Mouse (Mus musculus) monocyte, adult 2 months (primary cell): ENCODE measurements around the gene Tspan8.
"Not testable (repeated sequence)": the region's sequence is repeated elsewhere in the genome, so short reads cannot be mapped to it uniquely, and the experiment has no call there.

Experiments used
- DNase-seq, 2 experiments: peaks; one replicate each; pipeline ENCODE4 v3.0.0; 2022; ENCODE audit warnings: low spot score in 2 of 2, low read depth in 1 of 2

Gene Tspan8

DNA sequence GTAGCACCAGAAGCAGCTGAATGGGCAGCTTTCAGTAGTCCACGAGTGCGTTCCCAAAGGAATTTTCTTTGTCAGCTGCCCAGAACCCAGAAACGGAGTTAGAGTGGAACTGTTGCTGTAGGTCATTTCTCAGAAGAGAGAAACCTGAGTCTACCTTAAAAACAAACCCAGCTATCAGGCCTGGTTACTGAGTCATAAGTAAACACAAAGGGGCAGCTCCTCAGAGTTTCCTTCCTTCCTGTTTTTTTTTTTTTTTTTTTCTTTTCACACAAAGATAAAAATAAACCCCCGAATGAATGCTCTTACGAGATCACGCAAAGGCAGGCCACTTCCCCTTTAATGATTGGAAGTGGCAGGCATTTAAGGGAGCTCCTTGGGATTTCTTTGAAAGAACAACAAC lies at the start of gene Tspan8:
Tspan8 (plus strand) TSS at position 322 of the 400 bp plus-strand sequence.
- no peak for DNase-seq

GRCm38 (mm10) chr10:115770032-115770431 lies 46.6 kb upstream of the Tspan8 start:
- no peak for DNase-seq

DNA sequence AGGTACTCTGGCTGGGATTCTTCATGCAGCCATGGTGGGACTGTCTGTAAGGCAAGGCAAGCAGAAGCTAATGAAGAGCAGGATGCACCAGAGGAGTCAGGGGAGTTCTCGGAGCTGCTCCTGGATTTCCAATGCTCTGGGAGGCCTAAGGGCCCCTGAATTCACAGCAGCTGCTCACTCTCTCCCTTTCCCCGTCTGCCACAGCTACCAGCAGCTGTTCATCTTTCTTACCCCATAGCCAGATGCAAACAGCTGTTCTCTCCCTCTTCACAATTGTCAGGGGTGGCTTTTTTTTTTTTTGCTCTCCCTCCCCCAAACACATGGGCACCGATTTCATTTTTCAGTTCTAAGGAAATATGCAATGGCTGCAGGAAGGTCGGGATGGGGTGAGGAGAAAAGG lies 42.2 kb upstream of the Tspan8 start:
- no peak for DNase-seq

GRCm38 (mm10) chr10:115775945-115776905 lies 40.4 kb upstream of the Tspan8 start:
- no peak for DNase-seq

- no peak for DNase-seq
Measured at GRCm38 (mm10) chr10:115777366-115777765, 39.3 kb upstream of the Tspan8 start.

- DNase-seq = no peak
Measured at GRCm38 (mm10) chr10:115778624-115779023, 38.0 kb upstream of the Tspan8 start.

DNA sequence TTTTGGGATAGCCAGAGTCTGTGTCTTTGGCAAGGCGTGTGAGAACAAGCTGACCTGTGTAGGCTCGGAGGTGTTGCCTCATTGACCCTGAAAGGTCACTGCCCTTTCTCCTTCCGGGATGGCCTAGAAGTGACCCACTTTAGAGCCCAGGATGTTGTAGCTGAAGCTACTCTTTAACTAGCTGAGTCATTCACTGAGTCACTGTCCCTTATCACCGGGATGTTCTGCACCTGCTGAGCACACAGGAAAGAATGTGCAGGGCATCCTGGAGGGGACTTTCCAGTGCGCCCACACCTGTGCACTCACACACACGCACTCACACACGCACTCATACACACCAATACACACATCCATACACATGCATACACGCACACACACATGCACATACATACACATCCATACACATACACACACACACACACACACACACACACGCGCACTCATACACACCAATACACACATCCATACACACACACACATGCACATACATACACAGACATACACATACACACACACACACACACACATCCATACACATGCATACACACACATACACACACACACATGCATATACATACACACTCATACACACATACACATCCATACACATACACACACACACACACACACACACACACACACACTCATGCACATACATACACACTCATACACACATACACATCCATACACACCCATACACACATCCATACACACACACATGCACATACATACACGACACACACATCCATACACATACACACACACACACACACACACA lies 36.2 kb upstream of the Tspan8 start:
- DNase-seq = no peak

DNA sequence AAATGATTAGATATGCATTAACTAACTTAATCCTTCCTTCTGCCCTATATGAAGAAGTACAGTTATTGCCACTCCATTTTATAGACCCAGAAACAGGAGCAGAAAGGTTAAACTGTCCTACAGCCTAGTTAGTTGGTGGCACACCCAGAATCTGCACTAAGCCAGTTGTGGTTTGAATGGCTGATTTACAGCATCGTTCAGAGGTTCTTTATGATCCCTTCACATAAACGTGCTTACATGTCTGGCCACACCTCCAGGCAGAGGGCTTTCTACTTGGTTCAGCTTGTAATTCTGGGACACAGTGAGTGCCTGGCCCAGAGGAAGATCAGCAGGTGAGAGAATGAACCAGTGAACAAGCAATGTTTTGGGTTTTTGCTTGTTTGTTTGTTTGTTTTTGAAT lies 33.4 kb upstream of the Tspan8 start:
- DNase-seq = no peak

DNA sequence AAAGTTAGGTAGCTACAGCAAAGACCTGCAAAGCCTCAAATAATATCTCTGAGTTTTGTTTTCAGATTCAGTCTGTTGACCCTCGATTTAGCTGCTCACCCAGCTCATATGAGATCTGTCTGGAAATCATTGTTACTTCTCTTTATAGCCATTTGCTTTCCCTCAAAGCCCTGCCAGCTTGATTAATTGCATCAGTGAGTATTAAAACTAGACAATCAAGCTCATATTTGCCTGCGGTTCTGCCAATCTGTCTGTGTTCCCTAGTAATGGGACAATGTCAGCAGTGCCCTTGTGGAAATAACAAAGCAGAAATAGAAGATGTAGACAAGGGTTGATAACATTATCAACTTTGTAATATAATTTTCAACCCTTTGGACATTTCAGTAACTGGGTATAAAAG lies 25.8 kb upstream of the Tspan8 start:
- no peak for DNase-seq

- DNase-seq = no peak
Measured at GRCm38 (mm10) chr10:115796072-115796788, 20.4 kb upstream of the Tspan8 start.

DNA sequence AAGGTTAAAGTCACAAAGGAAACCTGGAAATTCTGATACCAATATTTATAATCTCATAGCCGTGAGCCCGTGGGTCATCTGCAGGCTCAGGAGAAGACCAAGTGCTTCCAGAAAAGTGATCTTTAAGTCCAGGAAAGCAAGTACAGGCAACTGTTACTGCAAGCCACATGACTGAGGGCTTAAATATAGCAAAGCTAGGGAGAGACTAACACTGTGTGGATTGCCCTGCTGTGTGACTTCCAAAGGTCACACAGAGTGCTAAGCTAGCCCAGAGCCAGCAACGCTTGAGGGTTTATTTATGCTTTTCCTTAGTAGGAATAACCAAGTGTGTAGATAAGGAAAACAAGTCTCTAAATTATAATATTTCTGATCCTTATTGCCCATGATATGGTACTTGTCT lies 15.2 kb upstream of the Tspan8 start:
- no peak for DNase-seq

GRCm38 (mm10) chr10:115803013-115803412 lies 13.6 kb upstream of the Tspan8 start:
- DNase-seq = not testable (repeated sequence)

DNA sequence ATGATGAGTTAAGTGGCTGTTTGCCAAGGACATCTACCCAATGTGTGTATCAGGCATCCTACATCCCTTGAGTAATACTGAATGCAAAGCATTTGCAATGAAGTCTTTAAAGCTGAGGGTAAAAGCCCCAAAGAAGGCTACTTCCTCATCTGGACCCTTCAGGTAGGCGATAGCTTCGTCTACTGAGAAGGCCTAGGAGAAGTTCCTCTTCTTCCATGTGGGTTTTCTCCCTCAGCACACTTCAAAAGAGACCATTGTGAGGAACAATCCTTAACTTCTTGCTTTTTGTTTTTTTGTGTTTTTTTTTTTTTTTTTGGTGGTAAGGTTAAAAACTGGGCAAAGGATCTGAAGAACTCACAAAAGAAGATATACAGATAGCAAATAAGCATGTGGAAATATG lies 12.9 kb upstream of the Tspan8 start:
- DNase-seq = no peak

DNA sequence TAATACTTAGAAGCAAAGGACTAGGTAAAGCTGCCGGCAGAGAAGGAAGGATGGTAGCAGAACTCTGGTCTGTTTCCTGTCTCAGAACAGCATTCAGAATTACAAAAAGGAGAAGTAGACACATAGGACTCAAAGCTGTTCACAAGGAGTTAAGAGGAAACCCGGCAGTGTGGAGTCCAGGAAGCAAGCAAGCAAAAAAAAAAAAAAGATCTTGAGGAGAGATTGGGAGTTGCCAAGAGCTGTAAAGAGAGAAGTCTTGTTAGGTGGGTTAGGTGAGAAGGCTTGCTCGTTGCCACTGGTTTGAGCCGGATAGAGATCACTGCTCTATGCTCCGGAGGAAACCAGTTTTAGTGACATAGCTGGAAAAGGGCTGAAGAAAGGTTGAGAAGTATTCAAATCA lies 10.6 kb upstream of the Tspan8 start:
- no peak for DNase-seq

DNA sequence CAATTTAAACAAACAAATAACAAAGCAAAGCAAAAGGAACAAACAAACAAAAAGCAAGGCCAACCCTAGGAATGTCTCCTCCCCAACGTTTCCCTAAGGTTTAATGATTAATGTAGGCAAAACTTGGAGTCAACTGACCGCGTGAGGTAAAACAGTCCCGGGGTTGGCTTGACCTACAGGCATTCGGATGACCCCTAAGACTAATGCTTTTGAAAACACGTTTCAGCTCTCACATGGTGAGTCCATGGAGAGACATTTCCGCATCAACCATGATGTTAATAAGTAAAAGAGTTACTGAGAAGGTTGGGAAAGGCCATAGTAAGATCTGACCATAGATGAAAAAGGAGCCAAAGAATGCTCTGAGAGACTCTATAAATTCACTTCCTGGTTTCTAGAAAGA lies 7.5 kb upstream of the Tspan8 start:
- DNase-seq = no peak

- no peak for DNase-seq
Measured at GRCm38 (mm10) chr10:115811519-115811918, 5.1 kb upstream of the Tspan8 start.

- no peak for DNase-seq
Measured at GRCm38 (mm10) chr10:115814878-115815277, 1.8 kb upstream of the Tspan8 start.

- no peak for DNase-seq
Measured at GRCm38 (mm10) chr10:115817056-115817724, 558 bp downstream of the Tspan8 start.

DNA sequence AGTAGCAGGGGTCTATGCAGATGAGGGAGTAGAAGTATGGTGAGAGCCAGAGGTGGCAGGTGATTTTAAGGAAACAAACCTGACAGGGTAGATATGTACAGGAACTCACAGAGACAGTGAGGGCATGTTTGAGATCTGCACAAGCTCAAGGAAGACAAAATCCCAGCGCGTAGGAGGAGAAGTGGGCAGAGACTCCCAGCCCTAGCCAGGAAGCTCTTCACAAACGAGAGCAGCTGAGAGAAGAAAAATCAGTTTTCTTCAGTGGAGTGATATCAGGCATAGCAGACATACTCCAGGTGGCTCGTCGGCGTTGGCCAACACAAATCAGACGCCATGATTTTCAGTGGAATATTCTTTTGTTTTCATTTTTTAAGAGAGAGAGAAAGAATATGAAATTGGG lies 8.7 kb downstream of the Tspan8 start:
- DNase-seq = no peak

DNA sequence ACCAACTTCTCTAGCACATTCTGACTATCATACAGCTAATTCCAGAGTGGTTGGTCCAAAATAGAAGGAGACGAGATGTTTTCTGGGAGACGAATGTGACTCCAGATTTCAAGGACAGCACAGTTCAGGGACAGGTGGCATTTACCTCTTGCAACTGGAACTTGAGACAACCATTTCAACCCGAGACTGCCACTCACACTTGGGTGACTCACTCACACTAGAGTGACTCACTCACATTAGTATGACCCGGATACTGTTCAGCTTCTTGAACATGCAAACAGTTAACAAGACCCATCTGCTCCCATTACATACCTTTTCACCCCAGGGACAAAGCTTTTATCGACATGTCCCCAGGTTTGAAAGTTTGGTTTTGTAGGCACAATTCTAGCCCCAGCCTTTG lies 12.2 kb downstream of the Tspan8 start:
- DNase-seq = no peak

DNA sequence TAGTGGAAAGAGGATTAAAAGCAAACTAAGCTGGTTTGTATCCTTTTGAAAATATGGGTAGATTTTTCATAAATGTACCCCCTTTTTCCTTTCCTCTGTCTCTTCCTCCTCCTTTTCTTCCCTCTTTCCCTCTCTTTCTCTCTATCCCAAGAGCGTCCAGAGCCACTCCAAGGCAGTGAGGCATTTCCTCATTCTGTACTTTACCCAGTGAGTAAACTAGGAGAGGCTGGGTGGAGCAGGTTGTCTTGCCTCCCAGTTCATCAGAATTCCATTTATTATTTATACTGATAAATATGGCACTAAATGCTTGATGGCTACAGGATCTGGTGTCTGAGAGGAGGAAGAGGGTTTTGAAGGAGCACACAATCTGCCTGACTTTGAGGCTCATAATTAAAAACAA lies 13.1 kb downstream of the Tspan8 start:
- no peak for DNase-seq
